Mouse (Mus musculus) urinary bladder, adult 18-20 months (tissue): ENCODE results near the gene Sucnr1.
"Not testable (repeated sequence)": the region's sequence is repeated elsewhere in the genome, so short reads cannot be mapped to it uniquely, and the experiment has no call there.

Experiments
- DNase-seq, 2 experiments: peaks; one replicate each; pipeline ENCODE4 v3.0.0; 2022; ENCODE audit warnings: low spot score in 2 of 2, mixed read lengths in 2 of 2

Gene Sucnr1

DNA sequence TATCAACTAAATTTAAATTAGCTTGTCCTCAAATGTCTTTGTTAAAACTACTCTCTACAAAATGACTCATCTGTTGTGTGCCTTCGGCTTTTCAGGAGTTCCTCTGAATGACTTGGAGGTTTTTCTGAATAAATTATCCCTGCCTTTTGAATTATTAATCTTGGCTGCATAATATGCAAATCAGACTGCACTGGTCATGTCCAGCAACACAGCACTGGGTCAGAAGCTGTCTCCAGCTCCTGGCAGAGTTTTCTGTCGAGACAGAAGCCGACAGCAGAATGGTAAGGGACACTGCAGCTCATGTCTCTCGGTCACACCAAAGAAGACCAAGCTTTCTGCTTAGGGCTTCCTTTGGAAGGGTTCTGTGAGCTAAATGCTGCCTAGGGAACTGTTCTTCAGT is at the start of gene Sucnr1:
Gene Sucnr1 (plus strand): TSS at position 222 of the 400 bp plus-strand sequence.
- no peak for DNase-seq

DNA sequence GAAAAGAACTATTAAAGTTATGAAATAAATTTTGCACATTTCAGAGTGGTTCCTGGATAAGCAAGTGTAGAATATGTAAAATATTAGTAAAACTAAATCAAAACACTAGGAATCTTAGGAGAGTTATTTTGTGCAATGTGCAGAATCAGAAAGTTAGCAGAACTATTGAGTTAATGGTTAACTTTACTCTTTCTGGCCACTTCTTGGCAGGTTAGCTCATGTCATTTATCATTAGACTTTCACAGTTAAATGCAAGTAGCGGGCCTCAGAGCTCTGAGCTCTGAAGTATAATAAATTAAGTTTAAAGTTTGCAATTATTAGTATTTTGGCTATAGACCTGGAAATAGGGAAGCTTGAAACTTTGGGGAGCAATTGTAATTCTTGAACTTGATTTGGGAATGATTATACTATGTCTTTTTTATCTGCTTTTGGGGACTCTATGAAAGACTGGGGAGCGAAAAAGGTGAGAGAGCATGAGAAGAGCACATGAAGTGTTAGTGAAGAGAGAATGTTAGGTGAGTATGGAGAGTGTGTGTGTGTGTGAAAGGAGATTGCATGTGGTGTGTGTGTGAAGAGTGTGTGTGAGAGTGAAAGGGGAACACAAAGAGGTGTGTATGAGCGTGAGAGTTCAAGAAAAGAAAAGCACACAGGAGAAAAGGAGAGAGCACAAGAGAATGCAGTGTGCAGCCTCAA is 35.3 kb upstream of the Sucnr1 start:
- DNase-seq, result no peak

DNA sequence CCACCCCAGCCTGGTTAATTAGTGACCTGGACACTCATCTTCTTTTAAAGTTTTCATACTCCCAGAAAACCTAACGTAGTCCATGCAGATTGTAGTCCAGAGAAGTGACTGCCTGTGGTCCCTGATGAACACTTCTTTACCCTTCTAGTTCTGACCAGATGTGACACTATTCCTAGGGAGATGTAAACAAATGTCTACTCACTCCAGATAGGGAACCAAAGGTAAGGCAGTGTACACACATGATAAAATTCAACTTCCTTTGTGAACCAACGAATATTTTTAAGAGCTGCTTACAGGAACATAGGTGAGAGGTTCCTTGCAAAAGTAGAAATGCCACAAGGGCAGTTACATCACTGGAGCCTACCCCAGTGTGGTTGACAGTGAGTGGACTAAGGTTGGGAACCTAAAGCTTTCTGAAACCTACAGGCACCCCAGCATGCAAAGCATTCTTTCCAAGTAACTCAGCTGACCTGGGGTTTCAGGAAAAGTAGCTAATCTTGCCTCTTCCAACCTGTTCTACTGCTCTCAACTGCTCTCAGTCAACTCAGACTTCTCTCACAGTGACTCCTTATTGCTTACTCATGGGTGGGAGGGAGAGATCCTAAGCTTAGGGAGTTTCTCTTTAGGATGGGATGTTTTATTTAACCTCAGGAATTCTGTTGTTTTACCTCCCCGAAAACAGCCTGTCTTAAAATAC is 28.3 kb upstream of the Sucnr1 start:
- peak in 1 of 2 experiments; percentile 19 for DNase-seq

DNA sequence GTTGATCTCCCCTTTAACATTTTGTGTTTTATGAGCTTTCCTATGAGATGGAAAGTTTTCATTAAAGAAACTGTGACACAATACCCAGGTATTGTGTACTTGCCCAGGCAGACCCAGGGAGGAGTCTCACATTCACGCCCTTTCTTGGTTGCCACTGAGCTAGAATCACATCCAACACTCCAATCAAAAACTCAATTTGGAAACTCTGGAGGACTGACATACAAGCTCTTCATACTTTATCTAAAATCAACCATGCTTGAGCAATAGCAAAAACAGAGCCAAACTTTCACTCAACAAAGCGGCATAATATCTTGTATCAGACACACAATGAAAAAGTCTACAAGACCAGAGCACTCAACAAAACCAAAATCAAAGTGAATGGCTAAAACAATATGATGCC is 27.7 kb upstream of the Sucnr1 start:
- DNase-seq, result no peak

DNA sequence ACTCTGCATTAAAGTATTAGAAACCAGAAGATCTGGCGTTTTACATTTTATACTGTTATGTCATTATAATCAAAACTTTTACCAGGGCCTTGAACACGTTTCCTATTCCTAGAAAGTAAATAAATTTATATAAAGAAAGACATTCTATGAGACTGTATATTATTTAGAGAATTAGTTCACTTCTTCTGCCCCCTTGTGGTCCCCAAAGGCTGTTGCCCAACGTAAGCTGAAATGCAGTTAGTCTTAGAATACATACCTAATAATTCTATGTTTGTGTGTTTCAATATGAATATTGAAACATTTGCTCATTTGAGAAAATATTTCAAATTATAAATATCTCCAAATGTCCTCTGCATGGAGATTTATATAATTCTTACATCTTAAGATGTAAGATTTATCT is 25.2 kb upstream of the Sucnr1 start:
- DNase-seq, result no peak

DNA sequence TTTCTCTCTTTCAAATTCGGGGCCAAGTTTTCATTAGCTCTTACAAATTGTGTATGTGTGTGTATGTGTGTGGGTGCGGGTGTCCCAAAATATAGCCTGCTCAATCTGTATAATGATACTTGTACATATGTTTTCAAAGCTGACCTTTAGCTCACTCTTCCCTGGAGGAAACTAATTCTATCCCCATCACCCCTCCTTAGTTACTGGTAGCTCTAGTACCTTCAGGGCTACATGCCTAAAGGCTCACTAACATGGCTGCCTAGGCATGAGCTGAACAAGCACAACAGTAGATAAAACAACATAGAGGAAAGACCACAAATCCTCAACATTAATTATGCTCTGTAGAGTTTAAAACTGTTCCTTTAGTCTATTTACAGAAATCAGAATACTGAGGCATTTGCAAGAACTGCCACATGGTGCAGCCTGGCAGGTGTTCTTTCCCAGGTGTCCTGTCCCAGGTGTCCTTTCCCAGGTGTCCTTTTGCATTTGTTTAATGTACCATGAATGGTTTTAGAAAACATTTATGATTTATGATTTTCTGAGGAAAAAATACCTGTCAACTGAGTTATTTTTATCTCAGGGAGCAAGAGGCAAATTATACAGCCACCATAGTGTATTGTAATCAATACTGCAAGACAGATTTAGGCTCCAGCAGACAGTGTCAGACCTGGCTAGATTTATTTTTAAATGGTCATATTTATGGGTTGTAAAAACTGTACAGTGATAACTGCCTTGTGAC is 24.4 kb upstream of the Sucnr1 start:
- no peak for DNase-seq

DNA sequence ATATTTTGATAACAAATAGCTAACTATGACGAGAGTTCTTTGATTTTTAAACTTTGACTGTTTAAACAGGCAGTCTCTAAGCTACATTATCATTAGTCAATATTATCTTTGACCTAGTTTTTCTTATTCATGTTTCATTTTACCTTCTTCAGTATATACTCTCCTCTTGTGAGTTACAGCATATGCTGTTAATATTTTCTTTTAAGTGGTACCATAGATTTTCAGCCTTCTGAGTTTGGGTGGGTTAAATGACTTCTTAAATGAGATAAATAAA is 23.9 kb upstream of the Sucnr1 start:
- DNase-seq, result no peak

DNA sequence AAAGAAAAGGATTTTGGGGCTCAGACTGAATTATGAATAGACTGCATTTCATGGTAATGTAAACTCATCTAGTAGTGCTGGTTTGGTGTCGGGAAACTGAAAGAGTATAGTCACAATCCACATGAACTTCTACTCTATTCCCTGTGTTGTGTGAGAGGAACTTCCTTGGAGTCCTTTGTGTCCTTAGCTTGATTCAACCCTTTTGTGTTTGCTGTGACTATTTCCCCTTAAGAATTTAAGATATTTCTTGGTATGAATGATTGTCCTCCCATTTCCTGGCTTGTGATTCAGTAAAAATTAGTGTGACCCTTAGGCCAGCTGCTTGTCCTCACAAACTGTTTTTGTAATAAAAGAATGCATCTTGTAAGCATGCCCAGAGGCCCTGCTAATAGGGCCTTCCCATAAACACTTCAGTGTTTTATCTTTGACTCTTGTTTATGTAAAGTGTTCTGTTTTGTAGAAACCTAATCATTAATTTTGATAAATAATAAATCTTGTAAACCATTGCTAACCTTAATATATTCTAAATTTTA is 2.7 kb upstream of the Sucnr1 start:
- DNase-seq, result peak in 1 of 2 experiments; percentile 5

DNA sequence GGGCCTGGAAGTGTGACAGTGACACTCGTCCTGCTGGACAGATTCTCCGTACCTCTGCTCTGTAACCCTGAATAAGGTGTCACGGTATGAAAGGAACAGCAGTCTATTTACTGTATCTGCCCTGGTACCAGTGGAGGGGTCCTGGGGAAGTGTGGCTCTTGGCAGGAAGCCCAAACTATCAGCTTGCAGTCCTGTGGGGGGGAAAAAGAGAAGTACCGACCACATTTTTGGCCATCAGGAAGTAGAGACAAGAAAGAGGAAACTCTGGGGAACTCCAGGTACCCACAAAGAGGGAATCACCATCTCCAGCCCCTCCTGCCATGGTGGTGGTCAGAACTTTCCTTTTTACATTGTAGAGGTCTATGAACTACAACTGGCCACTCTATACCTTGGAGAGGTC is 1.1 kb upstream of the Sucnr1 start:
- DNase-seq, result no peak

DNA sequence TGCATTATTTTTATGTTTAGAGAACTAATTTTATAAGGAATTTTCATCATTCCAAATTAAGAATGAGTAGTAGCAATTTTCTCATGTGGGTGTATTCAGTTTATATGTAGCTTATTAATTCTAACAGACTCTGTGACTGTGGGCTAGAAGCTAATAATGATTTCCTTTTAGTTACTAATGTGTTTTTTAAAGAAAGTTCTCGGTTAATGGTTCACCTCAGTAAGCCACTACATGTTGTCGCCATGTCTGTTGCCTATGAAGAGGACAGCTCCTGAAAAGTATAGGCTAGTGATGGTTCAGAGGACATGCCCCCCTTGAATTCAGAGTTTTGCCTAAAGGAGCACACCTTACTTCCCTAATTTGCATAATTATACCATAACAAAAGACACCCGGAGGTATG is 1.1 kb downstream of the Sucnr1 start:
- DNase-seq, result no peak

DNA sequence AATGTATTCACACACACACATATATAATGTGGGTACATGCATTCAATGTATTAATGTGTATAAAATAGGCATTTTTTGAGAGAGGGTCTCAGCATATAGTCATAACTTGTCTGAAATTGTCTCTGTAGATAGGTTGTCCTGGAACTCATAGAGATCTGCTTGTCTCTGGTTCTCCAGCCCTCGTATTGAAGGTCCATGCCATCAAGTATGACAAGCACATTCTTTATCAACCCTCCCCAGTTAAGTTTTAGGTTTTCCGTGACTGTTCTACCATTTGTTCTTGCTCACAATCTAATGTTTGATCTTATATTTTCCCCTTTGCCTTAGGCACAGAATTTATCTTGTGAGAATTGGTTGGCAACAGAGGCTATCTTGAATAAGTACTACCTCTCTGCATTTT is 4.1 kb downstream of the Sucnr1 start:
- no peak for DNase-seq

DNA sequence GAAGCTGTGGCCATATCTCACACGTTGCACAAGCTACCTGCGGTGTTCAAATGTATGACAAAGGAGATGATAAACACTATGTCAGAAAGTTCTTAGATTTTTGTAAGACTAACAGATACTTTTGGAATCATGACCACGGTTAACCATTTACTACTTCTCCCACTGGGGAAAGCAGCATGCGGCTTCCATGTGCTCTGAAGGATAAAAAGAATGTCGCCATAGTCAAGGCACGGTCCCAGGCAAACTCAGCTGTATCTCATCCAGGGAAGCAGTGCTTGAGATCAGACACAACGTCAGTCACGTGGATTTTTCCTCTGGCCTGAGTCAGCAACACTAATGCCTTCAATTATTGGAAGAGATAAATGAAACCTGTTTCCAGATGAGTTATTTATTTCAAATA is 9.7 kb downstream of the Sucnr1 start:
- no peak for DNase-seq

DNA sequence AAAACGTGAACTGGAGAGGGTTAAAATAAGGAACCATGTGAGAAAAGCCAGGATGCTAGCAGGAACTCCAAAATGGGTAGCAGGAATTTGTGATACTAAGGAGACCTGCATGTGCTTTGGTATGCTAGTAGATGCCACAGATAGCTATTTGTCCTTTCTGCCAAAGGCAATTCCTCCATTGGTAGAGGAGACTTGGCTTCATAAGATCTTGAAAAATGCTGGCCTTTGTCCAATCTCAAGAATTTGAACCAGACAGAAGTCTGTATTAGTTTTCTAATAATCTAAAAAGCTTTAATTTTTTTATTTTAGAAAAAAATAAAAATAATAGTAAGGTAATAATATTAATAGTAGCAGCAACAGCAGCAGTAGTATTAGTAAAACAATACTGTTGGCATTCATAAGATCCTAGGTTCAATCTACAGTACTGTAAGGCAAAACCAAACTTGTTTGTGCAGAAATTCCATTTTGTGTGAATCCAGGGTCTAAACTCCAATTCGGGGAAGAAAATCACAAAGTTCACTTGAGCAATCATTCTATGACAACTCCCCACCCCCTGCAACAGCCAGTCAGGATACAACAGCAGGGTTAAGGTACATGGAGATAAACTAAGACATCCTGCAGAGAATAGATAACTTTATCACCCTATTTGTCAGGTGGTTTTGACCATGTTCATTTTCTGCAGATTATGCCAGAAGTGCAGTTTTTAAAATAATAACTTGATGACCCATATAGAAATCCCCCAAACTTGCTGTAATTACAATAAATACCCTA is 12.9 kb downstream of the Sucnr1 start:
- no peak for DNase-seq

DNA sequence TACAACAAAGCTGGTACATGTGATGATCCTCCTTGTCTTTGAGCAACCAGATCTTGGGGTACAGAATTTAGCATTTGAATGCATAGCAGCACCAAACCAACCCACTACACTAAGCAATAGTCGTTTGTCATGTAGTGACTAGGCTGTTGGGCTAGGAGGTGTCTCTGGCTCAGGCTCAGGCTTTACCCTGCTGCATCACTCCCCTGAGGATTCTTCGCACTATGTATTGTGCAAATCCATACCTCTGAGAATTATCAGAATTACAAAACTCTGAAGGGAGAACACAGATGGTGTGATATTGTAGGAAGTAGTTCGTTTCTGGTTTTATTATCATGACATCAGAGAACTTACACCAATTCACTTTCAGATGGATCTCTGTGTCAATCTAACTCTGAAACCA is 15.3 kb downstream of the Sucnr1 start:
- no peak for DNase-seq

DNA sequence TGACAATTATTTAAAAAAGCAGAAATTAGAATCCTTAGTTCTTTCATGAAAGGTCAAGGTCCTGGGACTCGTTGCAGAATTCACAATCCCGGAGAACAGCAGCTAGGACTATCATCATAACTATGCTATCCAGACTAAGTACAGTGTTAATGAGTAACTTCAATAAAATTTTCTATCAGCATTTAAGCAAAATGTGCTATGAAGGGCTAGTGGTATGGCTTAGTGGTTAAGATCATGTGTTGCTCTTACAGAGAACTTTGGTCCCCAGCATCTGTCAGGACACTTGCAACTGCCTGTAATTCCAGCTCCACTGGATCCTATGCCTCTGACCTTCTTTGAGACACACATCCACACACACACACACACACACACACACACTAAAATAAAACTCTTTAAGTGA is 15.8 kb downstream of the Sucnr1 start:
- DNase-seq, result no peak

DNA sequence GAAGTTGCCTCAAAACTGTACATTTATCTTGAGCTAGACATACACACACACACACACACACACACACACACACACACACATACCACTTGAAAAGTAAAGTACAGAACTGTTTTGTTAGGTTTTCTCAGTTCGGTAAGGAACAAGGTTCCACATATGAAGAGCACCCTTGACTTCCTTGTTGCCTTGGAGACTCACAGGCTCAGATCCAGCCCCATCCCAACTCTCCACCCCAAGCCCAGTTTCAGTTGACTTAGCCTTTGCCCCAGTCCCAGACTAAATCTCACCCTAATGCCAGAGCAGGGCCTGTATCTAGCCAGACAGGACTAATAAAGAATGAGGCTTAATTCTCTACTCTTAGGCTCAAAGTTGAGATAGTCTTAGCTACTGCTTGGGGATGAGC is 16.9 kb downstream of the Sucnr1 start:
- no peak for DNase-seq

DNA sequence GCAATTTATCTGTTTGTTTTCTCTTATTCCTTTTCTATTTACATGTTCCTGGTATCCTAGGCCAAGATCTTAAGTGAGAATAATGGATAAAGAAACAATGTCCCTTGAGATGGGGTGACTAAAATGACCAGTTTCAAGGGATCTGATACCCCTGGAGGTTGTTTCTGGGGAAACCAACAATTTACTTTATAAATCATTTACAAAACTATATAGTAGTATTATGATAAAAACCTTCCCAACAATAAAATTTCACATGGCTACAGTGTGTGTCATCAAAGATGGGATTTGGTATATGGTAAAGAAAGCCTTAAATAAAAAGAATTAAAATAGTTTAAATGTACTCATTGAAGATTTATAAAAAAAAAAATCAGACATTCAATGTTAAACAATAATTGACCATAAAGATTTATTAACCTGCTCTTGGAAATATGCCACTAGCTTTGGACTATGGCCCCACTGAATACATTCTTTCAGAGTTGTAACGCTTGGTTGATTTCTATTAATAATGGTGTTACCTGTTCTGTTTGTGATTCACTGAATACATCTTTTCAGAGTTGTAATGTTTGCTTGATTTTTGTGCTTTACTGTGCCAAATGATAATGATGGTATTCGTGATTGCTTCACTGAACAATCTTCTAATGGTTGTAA is 22.9 kb downstream of the Sucnr1 start:
- no peak for DNase-seq

DNA sequence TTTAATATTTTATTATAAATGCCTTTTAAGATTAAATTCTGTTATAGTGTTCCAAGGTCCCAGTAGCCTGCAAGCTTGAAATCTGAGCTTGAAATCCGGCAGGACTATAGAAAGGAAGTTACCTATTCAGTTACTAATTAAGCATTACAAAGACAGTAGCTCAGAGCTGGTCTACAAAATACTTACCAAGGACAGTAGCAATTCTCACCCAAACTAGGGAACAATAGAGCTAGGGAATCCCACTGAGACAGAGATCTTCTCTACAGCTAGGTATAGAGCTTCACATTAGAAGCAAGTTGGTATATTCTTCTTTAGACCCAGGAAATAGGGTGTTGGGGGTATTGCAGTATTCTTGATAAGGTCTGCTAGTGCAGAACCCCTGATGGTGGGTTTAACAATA is 24.8 kb downstream of the Sucnr1 start:
- DNase-seq, result not testable (repeated sequence)

DNA sequence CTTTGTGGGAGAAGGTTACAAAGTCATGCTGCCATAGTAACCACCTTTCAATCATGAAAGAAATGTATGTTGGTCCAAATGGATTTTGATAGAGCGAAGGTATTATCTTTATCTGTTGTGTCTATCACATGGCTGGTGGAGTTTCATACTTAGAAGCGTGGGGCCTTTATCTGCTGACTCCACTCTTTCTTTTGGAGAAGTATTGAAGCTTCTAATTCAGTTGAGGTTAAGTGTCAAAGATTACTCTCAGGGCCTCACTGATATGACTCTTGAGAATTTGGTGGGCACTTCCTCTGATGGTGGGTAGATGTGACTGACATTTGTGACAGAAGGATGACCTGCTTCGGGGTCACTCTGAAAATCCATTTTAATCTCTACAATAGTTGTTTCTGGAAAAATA is 26.1 kb downstream of the Sucnr1 start:
- DNase-seq, result no peak

DNA sequence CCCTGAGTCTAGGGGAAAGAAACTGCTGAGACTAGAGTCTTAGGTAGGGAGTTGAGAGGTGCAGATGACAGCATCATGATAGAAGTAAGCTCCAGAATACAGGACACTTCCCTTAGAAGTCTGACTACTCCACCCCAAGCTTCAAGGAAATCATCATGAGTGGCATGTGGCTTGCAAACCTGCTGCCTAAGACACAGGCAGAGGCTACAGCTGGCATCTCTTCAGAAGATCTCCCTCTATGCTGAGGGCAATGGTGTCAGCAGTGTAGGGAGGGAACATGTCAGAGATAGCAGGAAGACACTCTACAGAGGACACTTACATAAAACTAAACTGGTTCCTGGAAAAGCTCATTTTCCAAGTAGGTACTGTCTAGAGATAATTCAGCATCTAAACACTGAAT is 27.1 kb downstream of the Sucnr1 start:
- DNase-seq, result no peak

DNA sequence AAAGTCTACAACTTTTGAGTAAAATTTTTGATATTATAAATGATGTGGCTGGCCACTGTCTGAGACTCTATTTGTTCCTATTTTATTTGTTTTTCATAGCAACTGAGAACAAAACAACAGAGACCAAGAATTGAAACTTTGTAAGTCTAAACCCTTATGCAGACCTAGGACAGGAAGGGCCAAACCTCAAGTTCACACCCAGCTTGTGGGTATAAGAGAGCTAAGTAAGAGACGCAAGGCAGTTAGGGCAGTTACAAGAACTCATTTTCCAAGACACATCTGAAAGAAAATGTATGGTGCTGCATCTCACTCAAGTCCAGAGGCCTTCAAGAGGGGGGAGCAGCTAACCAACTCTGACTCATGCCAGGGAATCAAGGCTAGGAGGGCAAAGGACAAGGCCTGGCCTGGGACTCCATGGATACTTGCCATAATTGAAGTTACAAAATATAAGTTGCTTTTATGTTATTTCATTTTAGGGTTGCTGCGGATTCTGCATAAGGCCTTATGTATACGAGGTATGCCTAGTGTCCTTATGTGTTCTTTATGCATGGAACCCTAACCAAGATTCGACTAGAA is 29.6 kb downstream of the Sucnr1 start:
- no peak for DNase-seq
